Mouse (Mus musculus) MEL (cell line): ENCODE measurements around the gene Arhgef33. TPM values are rescaled to one million over a fixed set of nuclear protein-coding genes. Genes with fewer than 3 reads are reported as not detected.

Experiments used
- DNase-seq: peaks from one replicate; pipeline ENCODE4 v3.0.0; 2011; ENCODE audit warnings: low read depth, low spot score
- H3K27ac ChIP-seq: 2 replicates; pipeline ENCODE4 v1.5.1; 2012; ENCODE audit warnings: low read depth, mild to moderate bottlenecking, control low read depth, low read length, moderate library complexity; ENCODE audit not compliant: control insufficient read depth
- H3K27me3 ChIP-seq, 2 experiments: fragments of 150-350 bp in 1 of 2; sonication (generic) in 1 of 2; 2 replicates each; pipeline ENCODE4 v1.6.1; 2012; ENCODE audit warnings: low read length in 2 of 2, mild to moderate bottlenecking in 2 of 2, improper control_type of control experiment in 1 of 2, moderate library complexity in 1 of 2; ENCODE audit not compliant: insufficient read depth in 2 of 2, control insufficient read depth in 1 of 2
- H3K36me3 ChIP-seq, 2 experiments: 2 replicates each; pipeline ENCODE4 v1.6.1; 2012 to 2014; ENCODE audit warnings: low read length in 2 of 2, improper control_type of control experiment in 1 of 2, inconsistent platforms in 1 of 2, mild to moderate bottlenecking in 1 of 2; ENCODE audit not compliant: insufficient read depth in 2 of 2, control insufficient read depth in 1 of 2
- H3K4me1 ChIP-seq, 2 experiments: fragments of 150-350 bp in 1 of 2; sonication (generic) in 1 of 2; 2 replicates each; pipeline ENCODE4 v1.6.1; 2012; ENCODE audit warnings: low read length in 2 of 2, improper control_type of control experiment in 1 of 2, mild to moderate bottlenecking in 1 of 2; ENCODE audit not compliant: insufficient read depth in 2 of 2, control insufficient read depth in 1 of 2
- H3K4me3 ChIP-seq, 2 experiments: fragments of 150-350 bp in 1 of 2; sonication (generic) in 1 of 2; 2 replicates each; pipeline ENCODE4 v1.5.1; 2012; ENCODE audit warnings: low read depth in 2 of 2, low read length in 2 of 2, mild to moderate bottlenecking in 2 of 2, moderate library complexity in 2 of 2, control low read depth in 1 of 2, improper control_type of control experiment in 1 of 2; ENCODE audit not compliant: control insufficient read depth in 1 of 2, insufficient read depth in 1 of 2
- H3K79me2 ChIP-seq: 2 replicates; pipeline ENCODE4 v1.6.1; 2012; ENCODE audit warnings: mild to moderate bottlenecking, low read length, moderate library complexity; ENCODE audit not compliant: control insufficient read depth, poor library complexity, insufficient read depth
- H3K9ac ChIP-seq: 2 replicates; pipeline ENCODE4 v1.6.1; 2012; ENCODE audit warnings: low read depth, mild to moderate bottlenecking, control low read depth, low read length, moderate library complexity; ENCODE audit not compliant: control insufficient read depth, poor library complexity, severe bottlenecking
- H3K9me3 ChIP-seq: fragments of 150-350 bp; sonication (generic); replicated peaks from 2 replicates; pipeline ENCODE4 v1.6.1; 2012; ENCODE audit warnings: mild to moderate bottlenecking, low read length, improper control_type of control experiment, moderate library complexity; ENCODE audit not compliant: insufficient read depth
- BHLHE40 ChIP-seq: IDR thresholded peaks from 2 replicates; pipeline ENCODE4 v1.6.1; 2012; ENCODE audit warnings: low read depth, mild to moderate bottlenecking, inconsistent platforms, low read length, improper control_type of control experiment, borderline replicate concordance
- CHD1 ChIP-seq: IDR thresholded peaks from 2 replicates; pipeline ENCODE4 v1.6.1; 2012; ENCODE audit warnings: low read depth, mild to moderate bottlenecking, inconsistent platforms, low read length, improper control_type of control experiment
- CTCF ChIP-seq, 3 experiments: IDR thresholded peaks in 2 of 3; conservative IDR thresholded peaks in 1 of 3; 2 replicates each; pipeline ENCODE4 v1.5.1; 2011 to 2012; ENCODE audit warnings: low read length in 3 of 3, low read depth in 2 of 3, mild to moderate bottlenecking in 2 of 3, improper control_type of control experiment in 1 of 3, inconsistent platforms in 1 of 3, mixed read lengths in 1 of 3, moderate library complexity in 1 of 3; ENCODE audit not compliant: control insufficient read depth in 1 of 3, insufficient read depth in 1 of 3, poor library complexity in 1 of 3, severe bottlenecking in 1 of 3
- E2F4 ChIP-seq: IDR thresholded peaks from 2 replicates; pipeline ENCODE4 v1.6.1; 2011; ENCODE audit warnings: low read depth, low read length, improper control_type of control experiment, borderline replicate concordance
- EP300 ChIP-seq, 2 experiments: IDR thresholded peaks; 2 replicates each; pipeline ENCODE4 v1.6.1; 2011; ENCODE audit warnings: improper control_type of control experiment in 2 of 2, low read length in 2 of 2, low read depth in 1 of 2, mild to moderate bottlenecking in 1 of 2
- ETS1 ChIP-seq: IDR thresholded peaks from 2 replicates; pipeline ENCODE4 v1.6.1; 2012; ENCODE audit warnings: low read depth, mild to moderate bottlenecking, inconsistent platforms, low read length, improper control_type of control experiment, moderate library complexity
- GATA1 ChIP-seq: IDR thresholded peaks from 2 replicates; pipeline ENCODE4 v1.6.1; 2011; ENCODE audit warnings: low read depth, low read length, improper control_type of control experiment
- HCFC1 ChIP-seq: IDR thresholded peaks from 2 replicates; pipeline ENCODE4 v1.6.1; 2012; ENCODE audit warnings: low read depth, mild to moderate bottlenecking, inconsistent platforms, low read length, improper control_type of control experiment, moderate library complexity
- JUND ChIP-seq: IDR thresholded peaks from 2 replicates; pipeline ENCODE4 v1.6.1; 2011; ENCODE audit warnings: low read depth, mild to moderate bottlenecking, improper control_type of control experiment, low read length
- MAFK ChIP-seq: IDR thresholded peaks from 2 replicates; pipeline ENCODE4 v1.6.1; 2011; ENCODE audit warnings: low read depth, mild to moderate bottlenecking, low read length, improper control_type of control experiment, borderline replicate concordance
- MAX ChIP-seq: IDR thresholded peaks from 2 replicates; pipeline ENCODE4 v1.6.1; 2011; ENCODE audit warnings: low read length, improper control_type of control experiment
- MAZ ChIP-seq: IDR thresholded peaks from 2 replicates; pipeline ENCODE4 v1.6.1; 2012; ENCODE audit warnings: low read depth, mild to moderate bottlenecking, inconsistent platforms, low read length, improper control_type of control experiment
- MXI1 ChIP-seq: IDR thresholded peaks from 2 replicates; pipeline ENCODE4 v1.6.1; 2011; ENCODE audit warnings: mild to moderate bottlenecking, low read depth, low read length, improper control_type of control experiment
- MYB ChIP-seq: IDR thresholded peaks from 2 replicates; pipeline ENCODE4 v1.6.1; 2011; ENCODE audit warnings: mild to moderate bottlenecking, low read depth, low read length, improper control_type of control experiment
- MYC ChIP-seq: IDR thresholded peaks from 2 replicates; pipeline ENCODE4 v1.6.1; 2011; ENCODE audit warnings: low read depth, mild to moderate bottlenecking, low read length, improper control_type of control experiment, moderate library complexity
- NRF1 ChIP-seq: IDR thresholded peaks from 2 replicates; pipeline ENCODE4 v1.6.1; 2014; ENCODE audit warnings: low read depth, mild to moderate bottlenecking, inconsistent platforms, low read length, improper control_type of control experiment, moderate library complexity; ENCODE audit not compliant: poor library complexity, insufficient read depth, severe bottlenecking
- POLR2A ChIP-seq, 2 experiments: IDR thresholded peaks; 2 replicates each; pipeline ENCODE4 v1.6.1; 2011 to 2012; ENCODE audit warnings: low read length in 2 of 2, mild to moderate bottlenecking in 2 of 2, control low read depth in 1 of 2, improper control_type of control experiment in 1 of 2, low read depth in 1 of 2, moderate library complexity in 1 of 2; ENCODE audit not compliant: control insufficient read depth in 1 of 2, insufficient read depth in 1 of 2, poor library complexity in 1 of 2
- POLR2AphosphoS2 ChIP-seq: IDR thresholded peaks from 2 replicates; pipeline ENCODE4 v1.6.1; 2011; ENCODE audit warnings: low read length, improper control_type of control experiment
- POLR2AphosphoS5 ChIP-seq: IDR thresholded peaks from 2 replicates; pipeline ENCODE4 v1.6.1; 2012; ENCODE audit warnings: low read depth, borderline replicate concordance, mild to moderate bottlenecking, inconsistent platforms, low read length, moderate library complexity, mixed read lengths
- RCOR1 ChIP-seq: IDR thresholded peaks from 2 replicates; pipeline ENCODE4 v1.6.1; 2012; ENCODE audit warnings: low read depth, mild to moderate bottlenecking, inconsistent platforms, low read length, improper control_type of control experiment
- SIN3A ChIP-seq: IDR thresholded peaks from 2 replicates; pipeline ENCODE4 v1.6.1; 2012; ENCODE audit warnings: low read length, improper control_type of control experiment, inconsistent platforms
- TAL1 ChIP-seq: IDR thresholded peaks from 2 replicates; pipeline ENCODE4 v1.6.1; 2012; ENCODE audit warnings: mild to moderate bottlenecking, inconsistent platforms, low read length, moderate library complexity, mixed read lengths
- TBP ChIP-seq: IDR thresholded peaks from 2 replicates; pipeline ENCODE4 v1.8.0; 2011; ENCODE audit warnings: low read depth, low read length, improper control_type of control experiment
- TCF12 ChIP-seq: IDR thresholded peaks from 2 replicates; pipeline ENCODE4 v1.6.1; 2014; ENCODE audit warnings: low read depth, mild to moderate bottlenecking, inconsistent platforms, low read length, improper control_type of control experiment, moderate library complexity
- UBTF ChIP-seq: IDR thresholded peaks from 2 replicates; pipeline ENCODE4 v1.6.1; 2012; ENCODE audit warnings: low read depth, mild to moderate bottlenecking, inconsistent platforms, low read length, improper control_type of control experiment, moderate library complexity, borderline replicate concordance; ENCODE audit not compliant: insufficient read depth
- USF1 ChIP-seq: IDR thresholded peaks from 2 replicates; pipeline ENCODE4 v1.6.1; 2014; ENCODE audit warnings: low read depth, mild to moderate bottlenecking, inconsistent platforms, low read length, improper control_type of control experiment, moderate library complexity
- USF2 ChIP-seq, 2 experiments: IDR thresholded peaks; 2 replicates each; pipeline ENCODE4 v1.6.1; 2011 to 2012; ENCODE audit warnings: improper control_type of control experiment in 2 of 2, low read length in 2 of 2, borderline replicate concordance in 1 of 2, inconsistent platforms in 1 of 2, low read depth in 1 of 2, mild to moderate bottlenecking in 1 of 2; ENCODE audit not compliant: insufficient read depth in 1 of 2
- ZC3H11A ChIP-seq: IDR thresholded peaks from 2 replicates; pipeline ENCODE4 v1.6.1; 2012; ENCODE audit warnings: low read depth, mild to moderate bottlenecking, inconsistent platforms, low read length, improper control_type of control experiment
- ZKSCAN1 ChIP-seq: IDR thresholded peaks from 2 replicates; pipeline ENCODE4 v1.6.1; 2012; ENCODE audit warnings: low read depth, mild to moderate bottlenecking, inconsistent platforms, low read length, improper control_type of control experiment, moderate library complexity
- ZMIZ1 ChIP-seq: IDR thresholded peaks from 2 replicates; pipeline ENCODE4 v1.6.1; 2012; ENCODE audit warnings: low read depth, mild to moderate bottlenecking, inconsistent platforms, low read length, improper control_type of control experiment, moderate library complexity
- ZNF384 ChIP-seq: IDR thresholded peaks from 2 replicates; pipeline ENCODE4 v1.6.1; 2012; ENCODE audit warnings: low read depth, mild to moderate bottlenecking, inconsistent platforms, low read length, improper control_type of control experiment
- polyA plus RNA-seq, 2 experiments: library from polyadenylated mRNA; stranded (reverse) in 1 of 2; unstranded in 1 of 2; fragments of >175 nt in 1 of 2; fragments of >200 nt in 1 of 2; gene quantifications; 2 replicates each; pipeline versions ENCODE4 v1.2.1 to v1.2.4; 2012; ENCODE audit warnings: low replicate concordance in 2 of 2, low read depth in 1 of 2; ENCODE audit not compliant: insufficient read length in 2 of 2, insufficient read depth in 1 of 2, missing spikeins in 1 of 2
- total RNA-seq: library from RNA; depleted of rRNA; stranded (reverse); fragments of 300-350 nt; gene quantifications from 2 replicates; pipeline ENCODE4 v1.2.3, GENCODE M21; 2012

Arhgef33 gene
- total and polyA plus RNA-seq, 3 experiments, result 0.08 TPM; not detected in 2

- Histone ChIP-seq H3K27me3 (peaks cover 0 to 8% of the 10 kb centered on the region in 2 experiments; a peak in 1 of 4 replicates), H3K36me3 (no peaks in the 10 kb centered on the region), H3K79me2 (no peaks in the 10 kb centered on the region), H3K27ac (no peak overlapping the region), H3K4me1 (peaks cover 0 to 4% of the 10 kb centered on the region in 2 experiments; a peak in 1 of 4 replicates), H3K9ac (no peak overlapping the region), H3K4me3 (no peak overlapping the region)
- DNase-seq, result peak; percentile 79
- TF ChIP-seq USF1 (no peak), TCF12 (no peak), MAX (peak; percentile 65), MAFK (no peak), ETS1 (no peak), CTCF (IDR thresholded peaks at IDR 0.05 in 2 of 3, conservative IDR thresholded peaks at IDR 0.05 in 1 of 3; ENCODE audit: control insufficient read depth in 1 of 3, insufficient read depth in 1 of 3, low read depth in 2 of 3, low read length in 3 of 3, poor library complexity in 1 of 3, severe bottlenecking in 1 of 3) (no peak), MAZ (no peak), SIN3A (peak; percentile 60), EP300 (IDR thresholded peaks at IDR 0.05; ENCODE audit: low read depth in 1 of 2, low read length in 2 of 2) (peak in 1 of 2 experiments; percentile 16; a peak in 2 of 4 replicates), BHLHE40 (no peak), CHD1 (no peak), E2F4 (no peak), UBTF (no peak), POLR2AphosphoS2 (no peak), GATA1 (peak; percentile 80), TBP (no peak), NRF1 (no peak), ZC3H11A (no peak), RCOR1 (peak; percentile 77), JUND (no peak), POLR2A (IDR thresholded peaks at IDR 0.05; ENCODE audit: control insufficient read depth in 1 of 2, insufficient read depth in 1 of 2, low read depth in 1 of 2, low read length in 2 of 2, poor library complexity in 1 of 2) (no peak), MXI1 (peak; percentile 85), MYB (no peak), ZNF384 (no peak), ZMIZ1 (no peak), POLR2AphosphoS5 (no peak), HCFC1 (no peak), TAL1 (no peak), USF2 (IDR thresholded peaks at IDR 0.05; ENCODE audit: borderline replicate concordance in 1 of 2, insufficient read depth in 1 of 2, low read depth in 1 of 2, low read length in 2 of 2) (no peak), MYC (peak; percentile 46; the same call in 1 of the 2 replicates), ZKSCAN1 (no peak)
- TF ChIP-seq, all 39 proteins: peak for 7
- no peaks in the 10 kb centered on the region for H3K9me3 ChIP-seq
Measured at GRCm38 (mm10) chr17:80322228-80322627, 15.0 kb downstream of the Arhgef33 start.
